Mouse (Mus musculus) CD4-positive helper T cell, adult 2 months (primary cell): ENCODE measurements around the gene Tnni1.
A peak's percentile ranks its signal among the peaks of the same experiment; 100 is the strongest.

Experiments used
- DNase-seq: peaks from one replicate; pipeline ENCODE4 v3.0.0-alpha.2; 2012; ENCODE audit warnings: low read depth, missing footprints, low spot score

Gene Tnni1

GRCm38 (mm10) chr1:135767324-135767890 is 11.8 kb upstream of the Tnni1 start:
- DNase-seq: no peak

DNA sequence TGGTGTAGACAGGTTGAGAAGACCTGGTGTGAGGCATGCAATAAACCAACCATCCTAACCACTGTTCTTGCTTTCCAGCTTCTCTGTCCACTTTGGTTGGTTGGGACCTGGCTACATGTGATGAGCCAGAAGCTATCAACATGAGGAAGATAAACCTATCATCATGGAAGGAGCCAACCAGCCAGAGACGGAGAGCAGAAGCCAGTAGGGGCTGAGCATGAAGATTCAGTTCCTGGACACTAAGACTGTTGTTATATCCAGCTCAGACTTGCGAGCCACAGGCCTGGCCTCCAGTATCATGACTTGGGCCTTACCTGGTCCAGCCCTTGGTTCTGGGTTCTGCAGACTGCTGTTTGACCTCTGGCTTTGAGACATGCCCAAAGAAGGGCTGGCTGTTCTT is 10.8 kb upstream of the Tnni1 start:
- no peak for DNase-seq

- no peak for DNase-seq
Measured at GRCm38 (mm10) chr1:135770237-135770636, 9.0 kb upstream of the Tnni1 start.

DNA sequence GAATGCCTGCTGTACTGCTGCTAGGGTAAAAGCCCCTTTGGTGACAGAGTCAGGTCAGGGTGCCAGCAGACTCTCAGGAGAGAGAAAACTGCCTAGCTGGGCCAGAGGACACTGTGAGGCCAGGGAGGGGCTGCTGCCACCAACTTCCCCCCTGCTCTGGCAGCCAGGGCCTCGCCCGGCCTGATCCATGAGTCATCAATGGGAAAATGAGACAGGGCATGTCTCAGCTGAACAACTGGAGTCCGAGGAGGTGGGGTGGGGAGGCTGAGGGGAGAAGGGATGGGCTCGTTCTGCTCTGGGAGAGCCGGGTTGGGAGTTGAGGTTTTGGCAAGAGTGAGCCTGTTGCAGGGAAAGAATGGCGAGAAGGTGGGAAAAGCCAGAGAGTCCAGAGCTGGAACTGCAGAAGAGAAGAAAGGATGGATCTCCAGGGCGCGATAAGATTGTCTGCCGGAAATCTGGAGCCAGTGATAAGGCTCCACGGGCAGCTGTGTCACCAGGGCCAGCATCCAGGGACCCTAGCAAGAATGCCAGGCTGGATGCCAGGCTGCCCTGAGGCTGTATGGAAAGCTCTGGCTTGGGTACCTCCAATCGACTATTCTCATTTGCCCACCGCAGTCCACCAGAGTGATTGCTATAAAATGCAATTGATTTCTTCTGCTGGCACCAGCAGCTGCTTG is 8.2 kb upstream of the Tnni1 start:
- no peak for DNase-seq

GRCm38 (mm10) chr1:135771573-135771970 is 7.7 kb upstream of the Tnni1 start:
- no peak for DNase-seq

DNA sequence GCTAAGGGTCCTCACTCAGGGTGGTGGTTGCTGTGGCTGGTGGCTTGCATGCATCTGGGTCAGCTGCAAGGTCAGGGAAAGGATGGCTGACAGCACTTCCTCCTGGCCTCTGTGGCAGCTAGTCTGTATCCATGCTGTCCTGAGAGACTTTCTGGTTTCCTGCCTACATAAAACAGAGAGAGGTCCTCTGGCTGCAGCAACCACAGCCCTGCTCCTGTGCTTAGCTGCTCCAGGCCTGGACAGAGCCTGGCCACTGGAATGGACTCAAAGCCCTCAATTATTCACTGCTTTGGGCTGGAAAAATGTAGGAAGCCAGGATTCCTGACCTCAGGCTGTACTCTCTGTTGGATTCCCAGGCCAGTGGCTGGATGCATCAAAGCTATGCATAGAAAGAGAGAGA is 2.6 kb upstream of the Tnni1 start:
- DNase-seq: no peak

GRCm38 (mm10) chr1:135777046-135777445 is 2.2 kb upstream of the Tnni1 start:
- no peak for DNase-seq

DNA sequence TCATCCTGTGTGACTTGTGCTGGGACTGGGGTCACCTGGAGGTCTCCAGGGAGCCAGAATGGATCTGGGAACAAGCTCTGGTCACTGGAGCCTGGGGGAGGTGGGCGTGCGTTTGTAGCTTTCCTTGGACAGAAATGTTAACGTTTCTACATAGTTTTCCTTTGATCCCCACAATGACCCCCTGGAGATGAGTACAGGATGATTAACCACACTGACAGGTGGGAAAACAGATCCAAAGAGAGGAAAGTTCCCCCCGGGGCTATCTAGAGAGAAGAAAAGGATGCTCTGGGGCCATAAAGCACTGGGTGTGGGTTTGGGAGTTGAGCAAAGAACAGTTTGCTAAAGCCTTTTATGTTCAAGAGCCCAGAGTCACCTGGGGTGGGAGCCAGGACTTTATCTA is 1.4 kb downstream of the Tnni1 start:
- DNase-seq: no peak

DNA sequence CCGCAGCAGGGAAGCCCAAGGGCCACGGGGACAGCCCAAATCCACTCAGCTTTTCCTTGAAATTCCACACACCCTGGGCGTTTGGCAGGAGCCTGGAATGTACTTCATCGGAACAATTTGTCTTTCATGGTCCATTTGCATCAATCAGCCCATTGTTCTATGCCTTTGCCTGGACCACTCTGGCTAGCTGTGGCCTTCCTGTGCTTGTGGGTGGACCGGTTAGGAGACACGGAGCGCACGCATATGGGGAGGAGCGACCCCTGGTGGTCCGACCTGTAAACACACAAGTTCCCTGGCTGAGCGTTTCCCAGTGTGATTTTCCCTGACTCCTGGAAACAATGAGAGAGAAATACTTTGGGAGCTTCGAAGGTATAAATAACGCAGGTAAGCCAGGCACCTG is 2.0 kb downstream of the Tnni1 start:
- DNase-seq: peak; percentile 55

- no peak for DNase-seq
Measured at GRCm38 (mm10) chr1:135782816-135783215, 3.6 kb downstream of the Tnni1 start.

GRCm38 (mm10) chr1:135787799-135788198 is 8.6 kb downstream of the Tnni1 start:
- DNase-seq: peak; percentile 77

- DNase-seq: peak; percentile 54
Measured at GRCm38 (mm10) chr1:135788708-135789107, 9.5 kb downstream of the Tnni1 start.

- peak; percentile 74 for DNase-seq
Measured at GRCm38 (mm10) chr1:135789815-135790214, 10.6 kb downstream of the Tnni1 start.

- DNase-seq: no peak
Measured at GRCm38 (mm10) chr1:135792143-135792939, 13.1 kb downstream of the Tnni1 start.

- peak; percentile 37 for DNase-seq
Measured at GRCm38 (mm10) chr1:135793370-135794215, 14.4 kb downstream of the Tnni1 start.

DNA sequence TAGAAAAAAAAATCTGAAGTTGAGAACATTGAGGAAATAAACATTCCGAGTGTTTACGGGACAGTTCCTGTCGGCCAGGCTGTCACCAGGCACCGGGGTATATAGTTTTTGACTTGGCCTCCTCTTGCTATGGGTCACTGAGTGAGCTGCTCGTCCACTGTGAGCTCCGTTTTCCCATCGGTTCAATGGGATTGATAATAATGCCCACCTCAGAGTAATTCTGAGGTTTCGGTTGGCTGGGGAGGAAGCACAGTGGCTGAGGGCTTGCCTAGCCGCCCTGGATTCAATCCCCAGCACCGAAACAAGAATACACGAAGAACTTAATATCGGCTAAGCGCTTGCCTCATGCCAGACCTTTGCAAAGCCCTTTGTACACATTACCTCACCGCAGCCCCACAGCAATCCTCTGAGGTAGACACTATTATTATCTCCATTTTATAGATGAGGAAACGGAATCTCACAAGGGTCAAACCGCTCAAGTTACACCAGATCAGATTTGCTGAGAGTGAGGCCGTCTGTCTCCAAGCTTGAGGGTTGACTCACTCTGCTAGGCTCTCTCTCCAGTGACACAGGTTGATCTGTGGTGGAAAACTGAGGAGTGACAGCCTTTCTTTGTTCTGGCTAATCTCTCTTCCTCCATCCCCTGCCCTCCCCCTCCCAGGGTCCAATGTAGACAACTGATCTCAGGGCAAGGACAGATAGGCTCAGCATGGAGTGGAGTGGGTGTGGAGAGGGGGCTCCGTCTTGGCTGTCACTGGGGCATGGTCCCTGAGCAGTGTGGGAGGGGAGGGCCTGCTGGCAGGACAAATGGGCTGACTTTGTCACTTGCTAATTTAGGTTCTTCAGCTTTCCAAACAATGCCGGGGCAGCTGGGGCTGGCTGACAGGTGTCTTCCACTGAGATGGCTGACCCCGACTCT is 15.2 kb downstream of the Tnni1 start:
- no peak for DNase-seq

DNA sequence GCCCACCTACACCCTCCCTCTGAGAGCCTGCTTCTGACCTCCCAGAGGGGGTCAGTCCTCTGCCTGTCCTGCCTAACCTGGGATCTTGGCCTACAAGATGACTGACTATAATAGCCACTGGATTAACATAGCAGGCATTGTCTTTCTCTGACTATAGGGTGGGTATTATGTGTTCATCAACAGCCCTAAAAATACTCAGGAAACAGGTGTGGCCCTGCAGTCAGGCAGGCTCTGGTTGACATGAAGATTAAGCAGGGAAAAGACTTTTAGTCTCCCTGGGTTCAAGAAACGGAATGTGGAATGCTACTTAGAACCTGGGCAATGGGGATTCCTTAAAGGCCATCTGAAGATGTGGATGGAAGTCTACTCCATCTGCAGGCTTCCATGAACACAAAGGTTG is 19.3 kb downstream of the Tnni1 start:
- no peak for DNase-seq

- DNase-seq: no peak
Measured at GRCm38 (mm10) chr1:135799109-135799627, 19.9 kb downstream of the Tnni1 start.

- no peak for DNase-seq
Measured at GRCm38 (mm10) chr1:135800192-135800950, 21.1 kb downstream of the Tnni1 start.

DNA sequence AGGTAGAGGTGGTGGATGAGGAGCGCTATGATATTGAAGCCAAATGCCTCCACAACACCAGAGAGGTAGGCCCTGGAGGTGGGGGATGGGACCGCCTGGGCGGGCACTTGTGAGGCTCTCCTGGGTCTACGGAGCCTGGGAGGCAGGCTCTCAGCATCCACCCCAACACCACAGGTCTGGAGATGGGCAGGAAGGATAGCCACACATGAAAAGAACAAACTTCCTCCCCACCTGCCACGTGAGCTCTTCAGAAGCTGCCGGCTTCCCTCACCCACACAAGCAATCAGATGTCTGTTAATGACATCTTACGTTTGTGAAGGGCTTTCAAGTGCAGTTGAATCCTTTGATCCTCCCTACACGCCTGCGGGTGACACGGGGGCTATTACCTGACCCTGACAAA is 28.3 kb downstream of the Tnni1 start:
- peak; percentile 83 for DNase-seq
